Mouse (Mus musculus) forebrain, embryonic 13.5 days (tissue): ENCODE data around the gene 1810062G17Rik. TPM values are rescaled to one million over a fixed set of nuclear protein-coding genes. Genes with fewer than 3 reads are reported as not detected.

Experiments
- ATAC-seq: fragments of 200-750 bp; cut with Nextera tagmentation; 2 replicates; pipeline ENCODE4 v1.8.0; 2017
- H3K27ac ChIP-seq: fragments of 300-500 bp; sonication (generic); 2 replicates; pipeline ENCODE4 v1.5.1; 2015; ENCODE audit warnings: inconsistent platforms, mild to moderate bottlenecking, moderate library complexity
- H3K27me3 ChIP-seq: fragments of 300-500 bp; sonication (generic); 2 replicates; pipeline ENCODE4 v1.6.1; 2015; ENCODE audit warnings: mild to moderate bottlenecking, inconsistent platforms
- H3K36me3 ChIP-seq: fragments of 300-500 bp; sonication (generic); 2 replicates; pipeline ENCODE4 v1.6.1; 2015; ENCODE audit warnings: mild to moderate bottlenecking, inconsistent platforms; ENCODE audit not compliant: poor library complexity, severe bottlenecking
- H3K4me1 ChIP-seq: fragments of 300-500 bp; sonication (generic); 2 replicates; pipeline ENCODE4 v1.6.1; 2015; ENCODE audit warnings: inconsistent platforms
- H3K4me2 ChIP-seq: fragments of 300-500 bp; sonication (generic); 2 replicates; pipeline ENCODE4 v1.6.1; 2015; ENCODE audit warnings: inconsistent platforms, mild to moderate bottlenecking, moderate library complexity
- H3K4me3 ChIP-seq: fragments of 300-500 bp; sonication (generic); 2 replicates; pipeline ENCODE4 v1.5.1; 2015; ENCODE audit warnings: mild to moderate bottlenecking, inconsistent platforms
- H3K9ac ChIP-seq: fragments of 300-500 bp; sonication (generic); 2 replicates; pipeline ENCODE4 v1.6.1; 2015; ENCODE audit warnings: mild to moderate bottlenecking, inconsistent platforms
- H3K9me3 ChIP-seq: fragments of 300-500 bp; sonication (generic); replicated peaks from 2 replicates; pipeline ENCODE4 v1.6.1; 2016; ENCODE audit warnings: inconsistent platforms
- WGBS: fragments of 180-500 bp; shearing (Covaris S2); methylation state at CpG from one replicate; pipeline ENCODE4 v1.1.7; 2015; 5-methylcytosine and 5-hydroxymethylcytosine counted together
- polyA plus RNA-seq: library from polyadenylated mRNA; unstranded; fragments of >200 nt; fragmentation: Nextera tagmentation; extraction: Ambion mirVana; gene quantifications from 2 replicates; pipeline ENCODE4 v1.2.1, GENCODE M21; 2015

1810062G17Rik gene
- polyA plus RNA-seq, 1 experiment from 2014 or later, result 0.18 TPM

DNA sequence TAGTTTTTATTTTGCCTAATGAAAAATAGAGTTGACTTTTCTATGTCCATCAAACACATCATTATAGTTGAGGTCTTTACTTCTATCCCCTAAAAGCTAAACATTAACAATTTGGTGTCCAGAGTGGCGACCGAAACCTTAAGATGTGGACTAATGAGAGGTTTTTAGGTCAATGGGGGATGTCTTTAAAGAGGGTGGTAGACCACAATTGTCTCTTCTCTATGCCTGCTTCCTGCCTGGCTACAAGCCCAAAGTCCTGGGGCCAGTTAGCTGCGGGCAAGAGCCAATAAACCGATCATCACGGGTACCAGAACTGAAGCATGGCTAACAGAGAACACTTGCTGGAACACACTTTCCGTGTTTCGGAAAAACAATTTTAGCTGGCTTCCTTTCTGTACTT, 15.0 kb upstream of the 1810062G17Rik start:
- Histone ChIP-seq H3K4me2 (no peak overlapping the region), H3K4me1 (no peaks in the 10 kb centered on the region), H3K9ac (no peak overlapping the region), H3K27ac (no peak overlapping the region), H3K36me3 (0 out of 2 replicates have a peak, but pooled peaks cover 4% of the 10 kb centered on the region), H3K9me3 (no peaks in the 10 kb centered on the region), H3K4me3 (no peak overlapping the region), H3K27me3 (no peaks in the 10 kb centered on the region)
- ATAC-seq, result no peak
- 95% methylated on average over 7 of the region's 7 CpGs for WGBS

DNA sequence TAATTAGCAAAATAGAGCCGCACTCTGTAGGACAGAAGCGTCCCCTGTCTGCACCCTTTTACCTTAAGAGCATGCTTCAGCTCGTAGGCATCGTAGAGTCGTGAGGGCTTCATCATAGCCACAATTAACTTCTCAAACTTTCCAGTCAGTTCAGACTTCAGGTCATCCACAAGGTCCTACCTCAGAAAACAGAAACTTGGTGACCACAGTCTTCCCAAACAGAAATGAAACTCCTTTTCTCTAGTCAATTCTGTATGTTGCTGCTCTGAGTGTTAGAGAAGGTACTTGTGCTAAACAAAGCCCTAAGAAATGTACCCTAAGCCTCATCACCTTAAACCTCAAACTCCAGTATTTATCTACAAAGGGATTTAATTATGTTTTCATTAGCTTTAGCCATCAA, 13.9 kb upstream of the 1810062G17Rik start:
- H3K4me1 ChIP-seq, result no peaks in the 10 kb centered on the region
- 80% methylated on average over 5 of the region's 5 CpGs for WGBS
- H3K36me3 ChIP-seq, result 0 out of 2 replicates have a peak, but pooled peaks cover 4% of the 10 kb centered on the region
- ATAC-seq, result no peak
- no peak overlapping the region for H3K27ac ChIP-seq
- no peak overlapping the region for H3K9ac ChIP-seq
- H3K4me2 ChIP-seq, result no peak overlapping the region
- H3K9me3 ChIP-seq, result no peaks in the 10 kb centered on the region
- H3K4me3 ChIP-seq, result no peak overlapping the region
- no peaks in the 10 kb centered on the region for H3K27me3 ChIP-seq

DNA sequence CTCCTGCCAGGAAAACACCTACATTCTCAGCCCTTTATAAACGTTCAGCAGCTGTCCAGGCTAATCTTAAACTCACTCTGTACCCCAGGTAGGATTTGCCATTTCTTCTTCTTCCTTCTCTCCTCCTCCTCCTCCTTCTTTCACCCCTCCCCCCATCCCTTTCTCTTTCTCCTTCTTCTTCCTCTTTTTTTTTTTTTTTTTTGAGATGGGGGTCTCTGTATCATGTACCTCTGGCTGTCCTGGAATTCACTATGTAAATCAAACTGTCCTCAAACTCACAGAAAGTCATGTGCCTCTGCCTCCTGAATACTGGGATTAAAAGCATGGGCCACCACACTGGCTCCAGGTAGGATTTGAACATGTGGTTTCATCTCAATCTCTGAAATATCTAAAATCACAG, 13.4 kb upstream of the 1810062G17Rik start:
- Histone ChIP-seq H3K4me2 (no peak overlapping the region), H3K4me1 (no peaks in the 10 kb centered on the region), H3K9me3 (no peaks in the 10 kb centered on the region), H3K27me3 (no peaks in the 10 kb centered on the region), H3K4me3 (no peak overlapping the region), H3K36me3 (0 out of 2 replicates have a peak, but pooled peaks cover 4% of the 10 kb centered on the region), H3K27ac (no peak overlapping the region), H3K9ac (no peak overlapping the region)
- no peak for ATAC-seq
- WGBS, result 32% methylated on average over 1 of the region's 1 CpGs

DNA sequence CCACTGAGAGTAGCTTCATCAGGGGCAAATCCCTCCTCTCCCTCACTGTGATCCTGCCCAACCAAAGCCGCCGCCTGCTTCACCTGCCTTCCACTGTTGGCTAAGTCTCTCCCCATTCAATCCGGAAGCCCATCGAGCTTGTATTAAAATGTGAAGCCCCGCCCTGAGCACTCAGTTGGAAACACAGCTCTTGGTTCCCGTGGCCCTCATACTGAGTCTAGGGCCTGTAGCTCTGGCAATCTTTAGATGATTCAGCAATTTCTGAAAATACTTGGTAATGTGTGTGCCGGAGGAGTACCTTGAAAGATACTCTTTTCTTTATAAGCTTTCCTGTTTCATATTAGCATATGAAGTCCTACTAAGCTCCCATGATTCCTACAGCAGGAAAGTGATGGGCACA, 10.2 kb upstream of the 1810062G17Rik start:
- Histone ChIP-seq H3K4me2 (no peak overlapping the region), H3K4me3 (no peak overlapping the region), H3K36me3 (no peaks in the 10 kb centered on the region), H3K9ac (no peak overlapping the region), H3K9me3 (no peaks in the 10 kb centered on the region), H3K27ac (no peak overlapping the region), H3K4me1 (no peaks in the 10 kb centered on the region), H3K27me3 (no peaks in the 10 kb centered on the region)
- no peak for ATAC-seq
- WGBS, result 57% methylated on average over 7 of the region's 7 CpGs

DNA sequence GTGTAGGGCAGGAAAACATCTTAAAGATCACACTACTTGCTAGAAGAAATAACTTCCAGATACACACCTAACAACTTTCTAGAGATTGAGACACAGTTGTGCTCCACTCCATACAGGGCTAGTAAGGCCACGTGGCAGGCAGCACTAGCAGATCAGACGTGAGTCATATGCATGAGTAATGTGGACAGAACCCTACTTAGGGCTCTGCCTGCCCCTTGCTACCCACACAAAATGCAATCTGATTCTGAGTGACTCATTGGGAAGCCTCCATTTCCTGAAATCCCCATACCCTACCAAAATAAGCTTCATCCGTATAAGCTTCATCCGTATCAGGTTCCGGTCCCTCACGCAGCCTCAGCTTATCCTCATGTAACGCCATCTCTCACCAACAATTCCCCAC, 8.1 kb upstream of the 1810062G17Rik start:
- no peaks in the 10 kb centered on the region for H3K9me3 ChIP-seq
- 92% methylated on average over 7 of the region's 7 CpGs for WGBS
- H3K36me3 ChIP-seq, result no peaks in the 10 kb centered on the region
- no peak for ATAC-seq
- no peak overlapping the region for H3K4me2 ChIP-seq
- H3K4me1 ChIP-seq, result no peaks in the 10 kb centered on the region
- no peaks in the 10 kb centered on the region for H3K27me3 ChIP-seq
- no peak overlapping the region for H3K27ac ChIP-seq
- no peak overlapping the region for H3K4me3 ChIP-seq
- H3K9ac ChIP-seq, result no peak overlapping the region

DNA sequence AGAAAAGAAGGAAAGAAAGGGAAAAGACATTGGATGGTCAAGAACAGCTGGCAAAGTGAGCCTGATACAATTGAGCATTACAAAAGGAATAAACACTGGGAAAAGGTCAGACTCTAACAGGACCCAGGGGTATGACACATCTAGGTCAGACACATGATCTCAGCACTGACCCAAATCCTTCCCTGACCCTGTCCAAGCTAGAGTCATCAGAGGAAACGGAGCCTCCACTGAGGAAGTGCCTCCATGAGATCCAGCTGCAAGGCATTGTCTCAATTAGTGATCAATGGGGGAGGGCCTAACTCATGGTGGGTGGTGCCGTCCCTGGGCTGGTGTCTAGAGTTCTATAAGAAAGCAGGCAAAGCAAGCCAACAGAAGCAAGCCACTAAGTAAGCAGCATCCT, 6.9 kb upstream of the 1810062G17Rik start:
- Histone ChIP-seq H3K36me3 (no peaks in the 10 kb centered on the region), H3K4me3 (no peak overlapping the region), H3K27ac (no peak overlapping the region), H3K4me1 (no peaks in the 10 kb centered on the region), H3K9ac (no peak overlapping the region), H3K27me3 (no peaks in the 10 kb centered on the region), H3K9me3 (no peaks in the 10 kb centered on the region), H3K4me2 (no peak overlapping the region)
- ATAC-seq, result no peak
- 60% methylated on average over 2 of the region's 2 CpGs for WGBS

DNA sequence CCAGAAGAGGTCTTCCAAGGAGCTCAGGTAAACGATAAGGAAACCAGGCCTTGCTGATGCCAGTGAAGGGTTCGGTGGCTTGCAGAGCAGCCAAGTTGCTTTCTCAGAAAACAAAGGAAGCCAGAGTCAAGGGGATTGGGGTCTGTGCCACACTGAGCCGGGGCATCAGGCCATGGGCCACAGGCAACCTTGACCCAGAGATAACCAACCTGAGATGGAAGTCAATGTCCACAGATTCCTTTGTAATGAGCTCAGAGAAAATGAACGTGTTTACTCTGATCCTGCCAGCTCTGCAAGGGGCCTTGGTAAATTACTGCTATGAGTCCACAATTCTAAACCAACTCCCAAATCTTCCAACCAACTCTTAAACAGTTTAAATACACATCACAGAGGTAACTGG, 3.9 kb upstream of the 1810062G17Rik start:
- no peak for ATAC-seq
- 72% methylated on average over 4 of the region's 4 CpGs for WGBS
- 0 out of 2 replicates have a peak, but pooled peaks cover 2% of the 10 kb centered on the region for H3K27me3 ChIP-seq
- no peaks in the 10 kb centered on the region for H3K9me3 ChIP-seq
- H3K4me1 ChIP-seq, result peaks cover 8% of the 10 kb centered on the region
- H3K36me3 ChIP-seq, result no peaks in the 10 kb centered on the region
- H3K4me2 ChIP-seq, result no peak overlapping the region
- H3K4me3 ChIP-seq, result no peak overlapping the region
- H3K9ac ChIP-seq, result no peak overlapping the region
- H3K27ac ChIP-seq, result no peak overlapping the region

DNA sequence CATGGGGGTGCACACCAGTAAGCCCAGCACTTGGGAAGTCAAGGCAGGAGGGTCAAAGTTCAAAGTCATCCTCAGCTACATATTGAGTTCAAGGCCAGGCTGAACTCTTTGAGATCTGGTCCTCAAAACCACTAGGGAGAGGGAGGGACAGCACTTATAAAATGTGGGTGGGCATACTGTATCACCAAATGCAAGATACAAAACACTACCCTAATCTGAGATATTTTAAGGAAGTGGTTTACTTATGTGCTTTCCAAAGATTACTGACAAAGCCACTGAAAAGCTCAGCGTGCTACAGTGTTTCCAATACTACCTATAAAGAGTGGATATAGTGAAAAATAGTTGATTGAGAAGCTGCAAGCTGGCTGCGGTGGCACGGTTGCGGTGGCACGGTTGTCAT, 2.5 kb upstream of the 1810062G17Rik start:
- Histone ChIP-seq H3K4me2 (no peak overlapping the region), H3K27ac (no peak overlapping the region), H3K9ac (no peak overlapping the region)

DNA sequence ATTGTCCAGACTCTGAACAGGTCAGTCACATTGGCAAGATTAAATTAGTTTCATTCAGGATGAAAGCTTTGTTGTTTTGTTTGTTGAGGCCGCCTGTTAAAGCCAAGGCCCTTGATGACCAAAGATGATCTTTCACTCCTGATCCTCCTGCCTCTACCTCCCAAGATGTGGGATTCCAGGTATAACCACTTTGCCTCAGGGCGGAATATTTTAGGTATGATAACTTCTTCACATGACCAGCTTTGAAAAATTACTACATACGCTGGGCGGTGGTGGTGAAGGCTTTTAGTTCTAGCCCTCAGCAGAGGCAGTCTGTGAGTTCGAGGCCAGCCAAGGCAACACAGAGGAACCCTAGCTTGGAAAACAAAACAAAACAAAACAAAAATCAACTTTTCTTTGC, 1.3 kb upstream of the 1810062G17Rik start:
- peak overlapping the region; percentile 89 for H3K4me2 ChIP-seq
- no peak overlapping the region for H3K27ac ChIP-seq
- peak overlapping the region; percentile 60; the same call in 1 of the 2 replicates for H3K4me3 ChIP-seq
- 79% methylated on average over 5 of the region's 5 CpGs for WGBS
- peaks cover 16% of the 10 kb centered on the region for H3K4me1 ChIP-seq
- H3K27me3 ChIP-seq, result 0 out of 2 replicates have a peak, but pooled peaks cover 2% of the 10 kb centered on the region
- H3K36me3 ChIP-seq, result no peaks in the 10 kb centered on the region
- ATAC-seq, result no peak
- H3K9me3 ChIP-seq, result no peaks in the 10 kb centered on the region
- H3K9ac ChIP-seq, result no peak overlapping the region

More for the DNA sequence above, 2.5 kb upstream of the 1810062G17Rik start:
- no peak for ATAC-seq
- 93% methylated on average over 5 of the region's 5 CpGs for WGBS
- no peak overlapping the region for H3K4me3 ChIP-seq
- H3K9me3 ChIP-seq, result no peaks in the 10 kb centered on the region
- H3K36me3 ChIP-seq, result no peaks in the 10 kb centered on the region
- peaks cover 8% of the 10 kb centered on the region for H3K4me1 ChIP-seq
- 0 out of 2 replicates have a peak, but pooled peaks cover 2% of the 10 kb centered on the region for H3K27me3 ChIP-seq

DNA sequence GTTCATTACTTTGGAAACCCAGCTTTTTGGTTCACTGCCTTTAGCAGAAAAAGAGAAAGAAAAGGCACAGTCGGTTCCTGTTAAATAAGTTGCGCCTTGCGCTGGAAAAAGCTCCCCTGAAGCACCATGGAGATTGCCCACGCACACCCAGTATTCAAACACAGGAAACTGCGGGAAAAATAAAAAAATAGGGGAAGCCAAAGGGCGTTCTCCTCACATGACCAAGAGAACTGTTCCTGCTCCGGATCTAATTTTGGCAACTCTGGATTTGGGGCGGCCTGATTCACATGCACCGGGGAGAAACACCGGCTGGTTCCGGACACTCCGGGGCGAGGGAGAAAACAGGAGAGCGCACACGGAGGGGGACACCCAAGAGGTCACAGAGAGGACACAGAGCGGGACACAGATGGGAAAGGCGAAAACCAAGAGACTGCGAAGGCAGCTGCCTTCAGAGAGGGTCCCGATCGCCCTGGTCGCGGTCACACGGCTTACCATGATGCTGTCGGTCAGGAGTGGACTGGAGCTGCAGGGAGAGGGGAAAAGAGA, 726 bp upstream of the 1810062G17Rik start:
- ATAC-seq, result no peak; the same call in 1 of the 2 replicates
- WGBS, result 2% methylated on average over 24 of the region's 24 CpGs
- 0 out of 2 replicates have a peak, but pooled peaks cover 2% of the 10 kb centered on the region for H3K27me3 ChIP-seq

DNA sequence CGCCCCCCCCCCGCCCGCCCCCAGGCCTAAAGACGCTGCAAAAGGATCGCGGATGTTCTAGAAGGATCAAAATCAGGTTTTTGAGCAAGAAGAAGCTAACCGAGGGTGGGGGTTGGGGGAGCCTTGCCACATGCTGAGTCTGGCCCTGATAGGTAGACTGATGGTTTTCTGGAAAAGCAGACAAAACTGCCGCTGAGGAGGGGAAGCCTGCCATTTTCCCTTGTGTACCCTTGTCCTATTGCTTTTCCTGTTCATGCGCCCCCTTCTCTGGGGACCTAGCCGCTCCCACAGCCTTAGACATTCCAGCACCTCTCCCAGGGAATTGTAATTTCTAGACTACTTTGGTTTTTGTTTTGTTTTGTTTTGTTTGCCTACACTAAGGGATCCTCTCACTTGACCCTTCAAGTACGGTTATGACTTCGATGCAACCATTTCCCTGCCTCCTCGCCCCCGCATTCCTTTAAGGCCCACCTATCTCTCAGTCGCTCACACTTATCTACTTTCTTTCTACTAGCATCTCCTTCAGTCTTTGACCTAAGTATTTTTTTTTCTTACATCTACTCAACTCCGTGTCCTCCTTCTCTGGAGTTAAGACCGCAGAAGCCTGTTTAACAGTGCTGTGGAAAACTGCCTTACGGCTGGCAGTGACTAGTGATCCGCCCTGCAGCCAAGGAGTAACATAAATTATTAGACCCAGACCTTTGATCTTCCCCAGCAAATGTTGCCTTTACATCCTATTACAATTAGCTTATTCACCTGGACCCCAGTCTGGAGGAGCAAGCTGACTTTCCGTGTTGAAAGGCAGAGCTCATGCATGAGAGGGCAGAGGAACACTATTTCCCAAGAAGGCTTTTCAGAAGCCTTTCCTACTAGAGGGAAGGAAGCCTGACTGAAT, 771 bp downstream of the 1810062G17Rik start:
- Histone ChIP-seq H3K27ac (no peak overlapping the region), H3K9me3 (no peaks in the 10 kb centered on the region), H3K36me3 (no peaks in the 10 kb centered on the region), H3K27me3 (0 out of 2 replicates have a peak, but pooled peaks cover 2% of the 10 kb centered on the region), H3K4me3 (peak overlapping the region; percentile 60), H3K4me2 (peak overlapping the region; percentile 89), H3K4me1 (peaks cover 17% of the 10 kb centered on the region), H3K9ac (peak overlapping the region; percentile 65)
- 38% methylated on average over 20 of the region's 20 CpGs for WGBS
- ATAC-seq, result no peak

More for the DNA sequence above, 726 bp upstream of the 1810062G17Rik start:
- H3K4me2 ChIP-seq, result peak overlapping the region; percentile 89
- H3K9ac ChIP-seq, result peak overlapping the region; percentile 65
- no peaks in the 10 kb centered on the region for H3K9me3 ChIP-seq
- H3K4me3 ChIP-seq, result peak overlapping the region; percentile 60
- H3K4me1 ChIP-seq, result peaks cover 16% of the 10 kb centered on the region
- no peaks in the 10 kb centered on the region for H3K36me3 ChIP-seq
- H3K27ac ChIP-seq, result no peak overlapping the region

DNA sequence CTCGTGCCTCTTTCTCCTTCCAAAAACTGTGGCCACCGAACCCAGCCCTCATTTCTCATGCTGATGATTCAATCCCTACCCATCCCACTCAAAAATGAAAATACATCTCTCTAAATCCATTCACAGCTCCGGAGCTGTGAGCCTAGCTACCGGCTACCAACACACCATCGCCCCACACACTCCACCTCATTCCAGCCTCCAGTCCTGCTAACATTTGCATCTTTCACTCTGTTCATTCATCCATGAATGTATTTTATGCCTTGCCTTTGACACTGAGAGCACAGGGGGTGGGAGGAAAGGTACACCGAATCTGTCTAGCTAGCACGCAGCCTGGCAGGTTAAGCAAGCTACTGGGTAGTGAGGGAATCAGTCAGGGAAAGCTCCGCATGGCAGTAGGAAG, 3.0 kb downstream of the 1810062G17Rik start:
- no peaks in the 10 kb centered on the region for H3K36me3 ChIP-seq
- no peak for ATAC-seq
- 42% methylated on average over 8 of the region's 8 CpGs for WGBS
- H3K9ac ChIP-seq, result no peak overlapping the region
- H3K27me3 ChIP-seq, result 0 out of 2 replicates have a peak, but pooled peaks cover 2% of the 10 kb centered on the region
- no peak overlapping the region for H3K27ac ChIP-seq
- no peak overlapping the region for H3K4me3 ChIP-seq
- H3K9me3 ChIP-seq, result no peaks in the 10 kb centered on the region
- no peak overlapping the region for H3K4me2 ChIP-seq
- H3K4me1 ChIP-seq, result peaks cover 30% of the 10 kb centered on the region
